Mouse (Mus musculus) liver, adult 2 months (tissue): ENCODE results near the gene Glo1.

ENCODE experiments used
- CTCF ChIP-seq: fragments of 200-500 bp; IDR thresholded peaks from 2 replicates; pipeline ENCODE4 v1.5.1; 2011; ENCODE audit warnings: low read depth, low read length, control low read depth
- POLR2A ChIP-seq: fragments of 200-500 bp; IDR thresholded peaks from 2 replicates; pipeline ENCODE4 v1.6.1; 2011; ENCODE audit warnings: low read length, control low read depth; ENCODE audit not compliant: insufficient read depth; ENCODE audit errors: extremely low read depth

DNA sequence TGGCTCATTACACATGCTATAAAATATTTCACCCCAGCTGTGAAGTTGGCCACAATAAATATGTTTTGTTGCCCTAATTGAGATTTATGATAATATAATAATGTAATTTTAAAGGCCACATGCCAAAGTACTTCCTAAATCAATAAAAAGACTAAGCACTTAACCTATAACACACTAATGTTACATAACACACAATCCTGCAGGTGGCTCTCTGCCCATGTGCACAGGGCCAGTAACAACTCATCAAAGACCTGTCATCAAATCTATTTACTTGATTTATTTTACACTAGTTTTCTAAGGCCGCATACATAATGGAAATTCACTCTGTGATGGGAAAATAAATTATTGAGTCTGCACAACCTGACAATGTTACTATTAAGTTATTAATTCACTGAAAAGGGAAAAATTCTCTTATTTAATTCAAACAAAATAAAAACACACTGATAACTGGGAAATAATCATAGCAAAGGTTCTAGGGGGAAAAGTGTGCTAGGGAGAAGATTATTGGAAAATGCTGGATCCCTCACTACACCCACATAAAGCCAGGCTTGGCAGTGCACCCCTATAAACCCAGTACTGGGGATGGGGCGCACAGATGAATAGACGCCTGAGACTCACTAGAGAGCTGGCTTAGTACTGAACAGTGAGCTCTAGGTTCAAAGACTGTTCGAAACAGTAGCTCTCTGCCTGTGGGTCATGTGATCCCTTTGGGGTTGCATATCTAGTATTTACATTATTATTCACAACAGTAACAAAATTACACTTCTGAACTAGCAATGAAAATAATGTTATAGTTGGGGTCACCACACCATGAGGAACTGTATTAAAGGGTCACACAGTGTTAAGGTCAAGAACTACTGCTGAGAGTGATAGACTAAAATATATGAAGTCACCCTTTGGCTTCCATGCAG is 73.4 kb downstream of the Glo1 start:
- TF ChIP-seq CTCF (no peak), POLR2A (no peak)
